Mouse (Mus musculus) small intestine, adult 2 months (tissue): ENCODE measurements around the gene Rpn1.

Experiments
- CTCF ChIP-seq: fragments of 200-500 bp; IDR thresholded peaks from 2 replicates; pipeline ENCODE4 v1.5.1; 2012; ENCODE audit warnings: low read depth, mild to moderate bottlenecking, control low read depth, inconsistent platforms, low read length, moderate library complexity, mixed read lengths; ENCODE audit not compliant: insufficient replicate concordance, insufficient read length; ENCODE audit errors: extremely low read depth
- POLR2A ChIP-seq: fragments of 200-500 bp; IDR thresholded peaks from 2 replicates; pipeline ENCODE4 v1.6.1; 2012; ENCODE audit warnings: low read depth, mild to moderate bottlenecking, control low read depth, inconsistent platforms, low read length, moderate library complexity

DNA sequence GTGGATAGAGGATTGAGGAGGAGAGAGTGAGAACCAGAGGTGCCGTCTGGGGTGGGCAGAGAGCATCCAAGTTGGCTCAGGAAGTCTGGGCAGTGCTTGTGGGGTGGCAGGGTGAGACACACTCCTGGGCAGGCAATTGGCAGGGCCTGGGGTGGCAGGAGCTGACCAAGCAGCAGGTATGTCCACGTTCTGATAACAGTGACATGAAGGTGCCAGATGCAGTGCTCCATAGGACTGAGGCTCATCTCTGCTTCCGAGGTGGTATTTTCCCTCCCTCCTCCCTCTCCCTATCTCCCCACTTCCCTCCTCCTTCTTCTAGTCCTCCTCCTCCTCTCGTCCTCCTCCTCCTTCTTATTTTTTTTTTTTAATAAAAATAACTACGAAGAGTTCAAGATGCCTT is 47.2 kb downstream of the Rpn1 start:
- no peak for TF ChIP-seq CTCF
- no peak for TF ChIP-seq POLR2A
